Mouse (Mus musculus) fat pad, adult 2 months (tissue): Measurements from ENCODE around the gene Gm10382.

Source experiments
- DNase-seq: peaks from one replicate; pipeline ENCODE4 v3.0.0-alpha.2; 2011; ENCODE audit warnings: low read depth, low spot score; ENCODE audit errors: extremely low read depth

Gene Gm10382

GRCm38 (mm10) chr5:125389131-125389578, at the start of gene Gm10382:
Gene Gm10382 (plus strand): TSS chr5:125389322.
- no peak for DNase-seq

- DNase-seq, result no peak
Observed at GRCm38 (mm10) chr5:125339851-125340531, 49.1 kb upstream of the Gm10382 start.

- no peak for DNase-seq
Observed at GRCm38 (mm10) chr5:125340547-125341262, 48.4 kb upstream of the Gm10382 start, which contains the start of gene Scarb1. Gene Scarb1 (minus strand): TSS chr5:125341094.

GRCm38 (mm10) chr5:125341459-125342090, 47.5 kb upstream of the Gm10382 start:
- DNase-seq, result no peak

- DNase-seq, result no peak
Observed at GRCm38 (mm10) chr5:125344296-125344695, 44.8 kb upstream of the Gm10382 start.

GRCm38 (mm10) chr5:125348067-125348466, 41.1 kb upstream of the Gm10382 start:
- no peak for DNase-seq

GRCm38 (mm10) chr5:125348487-125348886, 40.6 kb upstream of the Gm10382 start:
- DNase-seq, result no peak

- DNase-seq, result no peak
Observed at GRCm38 (mm10) chr5:125349391-125349790, 39.7 kb upstream of the Gm10382 start.

GRCm38 (mm10) chr5:125351057-125351456, 38.1 kb upstream of the Gm10382 start:
- DNase-seq, result no peak

- DNase-seq, result no peak
Observed at GRCm38 (mm10) chr5:125351939-125352338, 37.2 kb upstream of the Gm10382 start.

- no peak for DNase-seq
Observed at GRCm38 (mm10) chr5:125352781-125353294, 36.3 kb upstream of the Gm10382 start.

GRCm38 (mm10) chr5:125354885-125355492, 34.1 kb upstream of the Gm10382 start:
- DNase-seq, result no peak

- DNase-seq, result no peak
Observed at GRCm38 (mm10) chr5:125355650-125356049, 33.5 kb upstream of the Gm10382 start.

- DNase-seq, result no peak
Observed at GRCm38 (mm10) chr5:125357543-125358269, 31.4 kb upstream of the Gm10382 start.

- DNase-seq, result no peak
Observed at GRCm38 (mm10) chr5:125358270-125358608, 30.9 kb upstream of the Gm10382 start.

- no peak for DNase-seq
Observed at GRCm38 (mm10) chr5:125360566-125360965, 28.6 kb upstream of the Gm10382 start.

- no peak for DNase-seq
Observed at GRCm38 (mm10) chr5:125360981-125361510, 28.1 kb upstream of the Gm10382 start.

- no peak for DNase-seq
Observed at GRCm38 (mm10) chr5:125363894-125364293, 25.2 kb upstream of the Gm10382 start.

GRCm38 (mm10) chr5:125364851-125365429, 24.2 kb upstream of the Gm10382 start:
- DNase-seq, result no peak

- DNase-seq, result no peak
Observed at GRCm38 (mm10) chr5:125368156-125368555, 21.0 kb upstream of the Gm10382 start.
